Mouse (Mus musculus) adrenal gland, adult (tissue): ENCODE results near the gene Mical3.
"Not testable (repeated sequence)": the region's sequence is repeated elsewhere in the genome, so short reads cannot be mapped to it uniquely, and the experiment has no call there.

Experiments used
- DNase-seq, 2 experiments: peaks; one replicate each; pipeline ENCODE4 v3.0.0; 2022 to 2023; ENCODE audit warnings: low spot score in 1 of 2; ENCODE audit not compliant: inconsistent age in 2 of 2

Mical3 gene

GRCm38 (mm10) chr6:120938763-120939450 lies 191.9 kb downstream of the Mical3 start:
- DNase-seq, result no peak

GRCm38 (mm10) chr6:120937999-120938608 lies 192.7 kb downstream of the Mical3 start:
- DNase-seq, result no peak

- DNase-seq, result no peak
These were observed 193.6 kb downstream of the Mical3 start for GRCm38 (mm10) chr6:120937104-120937617.

DNA sequence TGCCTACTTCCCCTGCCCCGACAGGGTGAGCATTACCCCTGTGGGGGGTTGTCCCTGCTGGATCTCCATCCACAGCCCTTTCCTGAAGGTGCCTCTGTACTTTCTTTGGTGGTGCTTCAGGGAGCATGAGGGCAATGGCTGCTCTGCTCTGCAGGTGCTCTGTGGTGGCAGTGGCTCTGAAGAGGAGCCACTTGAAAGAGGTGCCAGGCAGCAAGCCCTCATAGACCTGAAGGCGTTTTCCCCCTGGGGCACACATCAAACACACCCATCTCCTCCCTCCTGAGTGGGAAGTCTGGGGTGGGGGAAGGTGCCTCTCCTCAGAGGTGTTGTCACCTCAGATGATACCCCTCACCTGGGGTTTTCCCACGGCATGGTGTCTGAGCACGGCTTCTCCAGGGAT lies 196.6 kb downstream of the Mical3 start:
- no peak for DNase-seq

DNA sequence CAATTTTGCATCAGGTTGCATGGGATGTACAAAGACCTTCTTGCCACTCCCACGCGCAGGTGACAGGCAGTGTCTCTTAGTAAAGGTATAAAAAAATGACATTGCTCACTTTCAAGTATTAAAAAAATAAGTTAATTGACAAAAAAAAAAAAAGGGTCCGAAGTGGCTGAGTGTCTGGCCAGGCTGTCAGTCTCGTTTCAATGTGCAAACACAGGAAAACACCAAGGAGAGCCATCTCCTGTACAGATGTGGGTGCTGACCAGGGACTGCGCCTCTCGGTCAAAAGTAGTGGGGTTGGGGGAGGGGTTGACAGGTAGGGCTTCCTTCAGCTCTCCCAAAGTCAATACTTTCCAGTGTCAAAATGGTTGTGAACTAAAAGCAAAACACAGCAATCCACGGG lies 197.1 kb downstream of the Mical3 start:
- no peak for DNase-seq

- peak in 1 of 2 experiments; percentile 54 for DNase-seq
These were observed 198.2 kb downstream of the Mical3 start for GRCm38 (mm10) chr6:120932597-120932996.

- DNase-seq, result no peak
These were observed 200.1 kb downstream of the Mical3 start for GRCm38 (mm10) chr6:120930450-120931306.

DNA sequence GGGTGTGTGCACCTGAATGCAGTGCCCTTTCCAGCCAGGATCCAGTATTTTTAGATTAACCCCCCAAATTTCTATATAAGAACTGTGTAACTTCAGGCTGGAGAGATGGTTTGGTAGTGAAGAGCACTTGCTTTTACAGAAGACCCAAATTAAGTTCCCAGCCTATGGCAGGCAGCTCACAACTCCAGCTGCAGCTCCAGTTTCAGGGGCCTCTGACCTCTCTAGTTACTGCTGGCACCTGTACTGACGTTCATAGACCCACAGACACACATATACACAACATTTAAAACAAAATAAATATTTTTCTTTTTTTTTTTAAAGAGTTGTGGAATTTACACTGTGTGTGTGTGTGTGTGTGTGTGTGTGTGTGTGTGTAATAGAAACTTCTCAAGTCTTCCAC lies 201.4 kb downstream of the Mical3 start:
- DNase-seq, result no peak

- DNase-seq, result peak; percentile 89 to 93
These were observed 203.0 kb downstream of the Mical3 start for GRCm38 (mm10) chr6:120927765-120928164.

- DNase-seq, result no peak
These were observed 203.9 kb downstream of the Mical3 start for GRCm38 (mm10) chr6:120926880-120927279.

DNA sequence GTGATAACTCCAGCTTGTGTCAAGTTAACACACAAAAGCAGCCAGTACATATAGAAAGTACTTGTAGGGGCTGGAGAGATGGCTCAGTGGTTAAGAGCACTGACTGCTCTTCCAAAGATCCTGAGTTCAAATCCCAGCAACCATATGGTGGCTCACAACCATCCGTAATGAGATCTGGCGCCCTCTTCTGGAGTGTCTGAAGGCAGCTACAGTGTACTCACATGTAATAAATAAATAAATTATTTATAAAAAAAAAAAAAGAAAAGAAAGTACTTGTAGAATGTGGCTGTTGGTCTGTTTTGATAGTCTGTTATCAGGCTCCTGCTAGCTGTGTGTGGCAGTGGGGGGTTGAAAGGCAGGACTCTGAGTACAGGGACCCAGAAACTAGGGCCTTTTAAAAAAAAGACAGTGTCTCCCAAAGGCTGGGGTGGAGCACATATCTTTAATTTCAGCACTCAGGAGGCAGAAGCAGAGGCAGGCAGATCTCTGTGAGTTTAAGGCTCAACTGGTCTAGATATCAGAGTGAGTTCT lies 205.9 kb downstream of the Mical3 start:
- DNase-seq, result not testable (repeated sequence)

DNA sequence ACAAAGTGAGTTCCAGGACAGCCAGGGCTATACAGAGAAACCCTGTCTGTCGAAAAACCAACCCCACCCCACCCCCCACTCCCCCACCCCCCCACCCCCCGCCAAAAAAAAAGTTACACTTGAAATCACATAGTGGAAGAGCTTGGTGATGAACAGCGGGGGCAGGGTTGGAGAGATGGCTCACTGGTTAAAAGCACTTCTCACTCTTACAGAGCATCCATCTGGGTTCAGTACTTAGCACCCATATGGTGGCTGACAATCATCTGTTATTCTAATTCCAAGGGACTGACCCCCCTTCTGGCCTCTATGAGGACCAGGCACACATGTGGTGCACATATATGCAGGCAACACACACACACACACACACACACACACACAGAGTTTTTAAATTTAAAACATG lies 212.8 kb downstream of the Mical3 start:
- DNase-seq, result no peak

DNA sequence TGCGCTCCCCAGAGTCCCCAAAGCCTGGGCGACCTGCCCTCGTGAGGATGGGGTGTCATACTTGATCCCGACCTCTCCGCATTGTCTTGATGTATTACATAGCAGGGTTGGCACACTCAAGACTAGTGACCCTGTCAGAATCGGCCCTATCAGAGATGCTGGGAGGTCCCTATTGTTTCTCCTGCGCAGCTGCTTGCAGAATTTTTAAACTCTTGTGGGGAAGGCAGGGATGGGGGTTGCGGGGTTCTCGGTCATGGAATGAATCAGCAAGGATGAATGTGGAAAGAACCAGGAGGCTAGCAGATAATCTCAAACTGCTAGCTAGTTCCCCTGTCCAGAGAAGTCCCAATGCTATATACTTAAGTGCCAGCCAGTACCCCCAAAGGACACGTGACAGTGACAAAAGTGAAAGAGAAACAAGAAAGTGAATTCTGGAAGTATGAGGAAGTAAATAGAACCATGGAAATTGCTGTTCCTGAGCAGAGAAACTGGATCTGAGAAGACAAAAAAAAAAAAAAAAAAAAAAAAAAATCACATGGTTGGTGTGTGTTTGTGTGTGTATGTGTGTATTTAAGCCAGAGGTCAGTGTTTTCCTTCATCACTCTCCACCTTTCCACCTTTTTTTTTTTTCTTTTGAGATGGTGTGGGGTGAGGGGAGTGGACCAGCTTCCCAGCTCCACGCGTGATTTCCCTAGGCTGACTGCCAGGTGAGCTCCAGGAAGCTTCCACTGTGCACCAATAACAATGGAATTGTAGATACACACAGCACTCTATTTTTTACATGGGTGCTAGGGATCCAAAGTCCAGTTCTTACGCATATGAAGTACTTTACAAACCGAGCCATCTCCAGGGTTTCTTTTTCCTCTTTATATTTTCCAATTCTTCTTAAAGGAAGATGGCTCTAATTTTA lies 213.6 kb downstream of the Mical3 start:
- DNase-seq, result not testable (repeated sequence)

- DNase-seq, result peak; percentile 93 to 99
These were observed 214.5 kb downstream of the Mical3 start, which contains the start of gene Bid for GRCm38 (mm10) chr6:120916074-120916971. Gene Bid (minus strand): TSS chr6:120916853.

GRCm38 (mm10) chr6:120915649-120915975 lies 215.2 kb downstream of the Mical3 start:
- no peak for DNase-seq

- DNase-seq, result peak in 1 of 2 experiments; percentile 59
These were observed 215.7 kb downstream of the Mical3 start for GRCm38 (mm10) chr6:120914911-120915648.

DNA sequence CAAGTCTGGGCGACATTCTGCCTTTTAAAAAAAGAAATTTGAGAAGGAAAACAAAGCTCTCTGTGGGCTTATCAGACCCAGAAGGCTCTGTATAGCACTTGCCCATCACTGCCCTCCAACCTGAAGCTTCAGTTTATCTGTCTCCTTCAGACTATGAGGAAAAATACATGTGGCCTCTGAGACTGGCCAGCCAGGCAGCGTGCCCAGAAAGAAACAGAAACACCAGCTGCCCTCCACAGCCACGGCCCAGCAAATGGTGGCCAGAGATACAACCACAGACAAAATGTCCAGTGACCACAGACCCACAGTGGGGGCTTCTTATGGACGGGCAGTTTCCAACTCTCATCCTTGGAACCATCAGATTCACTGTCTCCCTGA lies 216.3 kb downstream of the Mical3 start:
- DNase-seq, result no peak

DNA sequence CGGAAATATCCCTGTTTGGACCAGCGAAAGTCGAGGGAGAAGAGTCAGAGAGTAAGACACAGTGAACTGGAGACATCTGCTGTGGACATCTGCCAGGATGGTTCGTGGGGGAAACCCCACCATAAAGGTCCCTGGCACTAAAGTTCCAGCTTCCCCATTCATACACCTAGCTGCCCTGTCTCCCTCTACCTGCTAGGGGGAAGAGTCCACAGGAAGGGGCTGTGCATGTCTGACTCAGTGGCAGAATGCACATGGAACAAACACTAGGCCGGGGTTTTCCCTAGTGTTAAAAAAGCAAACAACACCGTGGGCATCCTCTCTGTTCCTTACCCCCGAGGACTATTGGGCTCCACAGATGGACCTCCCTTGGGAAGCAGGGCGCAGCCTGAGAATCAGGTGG lies 217.0 kb downstream of the Mical3 start:
- no peak for DNase-seq

DNA sequence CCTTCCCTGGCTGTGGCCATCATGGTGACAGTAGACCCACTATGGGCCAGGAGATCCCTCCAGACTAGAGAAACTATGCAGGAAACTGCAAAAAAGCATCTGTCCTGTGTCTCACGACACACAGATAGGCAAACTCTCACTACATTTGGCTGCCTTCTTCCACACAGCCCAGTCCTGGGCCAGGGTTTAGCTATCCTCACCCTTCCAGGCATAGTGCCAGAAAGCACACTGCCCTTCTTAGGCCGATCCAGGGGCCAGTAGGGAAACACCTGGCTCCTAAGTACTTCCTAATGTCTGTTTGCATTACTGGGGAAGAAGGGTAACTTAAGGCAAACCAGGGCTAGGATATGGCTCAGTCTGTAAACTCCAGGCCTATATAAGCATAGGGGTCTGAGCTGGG lies 217.9 kb downstream of the Mical3 start:
- no peak for DNase-seq
